Mouse (Mus musculus): ENCODE measurements around the gene Pnma1.

GRCm38 (mm10) chr12:84180090-84180489 lies 31.8 kb upstream of the Pnma1 start:
- TF ChIP-seq CTCF (IDR thresholded peaks at IDR 0.05; ENCODE audit: low read depth) (no peak), EP300 (IDR thresholded peaks at IDR 0.05; ENCODE audit: low read depth) (no peak)
